Mouse (Mus musculus) heart, postnatal 0 days (tissue): ENCODE measurements around the gene Afap1.

Experiments
- CTCF ChIP-seq: IDR thresholded peaks from 2 replicates; pipeline ENCODE4 v1.5.1; 2016; ENCODE audit warnings: antibody characterized with exemption, control low read depth, low read depth
- EP300 ChIP-seq: IDR thresholded peaks from 2 replicates; pipeline ENCODE4 v1.6.1; 2016; ENCODE audit warnings: antibody characterized with exemption, low read depth

- no peak for TF ChIP-seq EP300
- TF ChIP-seq CTCF = no peak
These were observed 113.0 kb downstream of the Afap1 start for GRCm38 (mm10) chr5:36006106-36006505.
